Mouse (Mus musculus) layer of hippocampus, postnatal 36 days (tissue): ENCODE measurements around the gene Zdhhc18. TPM values are rescaled to one million over a fixed set of nuclear protein-coding genes. Genes with fewer than 3 reads are reported as not detected.
A peak's percentile ranks its signal among the peaks of the same experiment; 100 is the strongest.
"Not testable (repeated sequence)": the region's sequence is repeated elsewhere in the genome, so short reads cannot be mapped to it uniquely, and the experiment has no call there.

Experiments
- DNase-seq, 2 experiments: peaks; one replicate each; pipeline ENCODE4 v3.0.0; 2022
- total RNA-seq, 2 experiments: library from RNA; stranded (reverse); gene quantifications; 2 replicates each; pipeline ENCODE4 v1.2.3; 2021

The Zdhhc18 gene
- total RNA-seq, 2 experiments from 2014 or later = 30.1 to 32.8 TPM

GRCm38 (mm10) chr4:133662945-133663344, 13.0 kb upstream of the Zdhhc18 start:
- no peak for DNase-seq

GRCm38 (mm10) chr4:133662421-133662820, 12.5 kb upstream of the Zdhhc18 start:
- DNase-seq = no peak

- peak; percentile 81 to 86 for DNase-seq
Observed at GRCm38 (mm10) chr4:133660193-133661155, 10.5 kb upstream of the Zdhhc18 start.

GRCm38 (mm10) chr4:133659497-133660192, 9.7 kb upstream of the Zdhhc18 start:
- DNase-seq = no peak

GRCm38 (mm10) chr4:133658729-133659128, 8.8 kb upstream of the Zdhhc18 start:
- no peak for DNase-seq

- no peak for DNase-seq
Observed at GRCm38 (mm10) chr4:133657829-133658458, 8.0 kb upstream of the Zdhhc18 start.

- DNase-seq = no peak
Observed at GRCm38 (mm10) chr4:133656997-133657396, 7.0 kb upstream of the Zdhhc18 start.

- no peak for DNase-seq
Observed at GRCm38 (mm10) chr4:133656294-133656693, 6.3 kb upstream of the Zdhhc18 start.

- DNase-seq = not testable (repeated sequence)
Observed at GRCm38 (mm10) chr4:133654070-133654469, 4.1 kb upstream of the Zdhhc18 start.

- no peak for DNase-seq
Observed at GRCm38 (mm10) chr4:133652746-133653145, 2.8 kb upstream of the Zdhhc18 start.

- DNase-seq = no peak
Observed at GRCm38 (mm10) chr4:133651986-133652385, 2.0 kb upstream of the Zdhhc18 start.

- no peak for DNase-seq
Observed at GRCm38 (mm10) chr4:133651445-133651844, 1.5 kb upstream of the Zdhhc18 start.

- not testable (repeated sequence) for DNase-seq
Observed at GRCm38 (mm10) chr4:133649464-133649863, 490 bp downstream of the Zdhhc18 start.

- DNase-seq = no peak
Observed at GRCm38 (mm10) chr4:133645680-133646079, 4.3 kb downstream of the Zdhhc18 start.

GRCm38 (mm10) chr4:133645195-133645594, 4.8 kb downstream of the Zdhhc18 start:
- DNase-seq = no peak

- no peak for DNase-seq
Observed at GRCm38 (mm10) chr4:133634043-133634410, 15.9 kb downstream of the Zdhhc18 start.

GRCm38 (mm10) chr4:133633332-133634042, 16.5 kb downstream of the Zdhhc18 start:
- peak; percentile 86 to 88 for DNase-seq

- peak in 1 of 2 experiments; percentile 36 for DNase-seq
Observed at GRCm38 (mm10) chr4:133632483-133633327, 17.2 kb downstream of the Zdhhc18 start.

- DNase-seq = no peak
Observed at GRCm38 (mm10) chr4:133631769-133632411, 18.1 kb downstream of the Zdhhc18 start.

- no peak for DNase-seq
Observed at GRCm38 (mm10) chr4:133631071-133631768, 18.7 kb downstream of the Zdhhc18 start.
